Mouse (Mus musculus) liver, embryonic 14.5 days (tissue): ENCODE results near the gene 4930451I11Rik. TPM values are rescaled to one million over a fixed set of nuclear protein-coding genes. Genes with fewer than 3 reads are reported as not detected.

Experiments used
- ATAC-seq: fragments of 200-750 bp; cut with Nextera tagmentation; 2 replicates; pipeline ENCODE4 v1.8.0; 2017; ENCODE audit warnings: moderate number of reproducible peaks, mild to moderate bottlenecking, moderate library complexity; ENCODE audit not compliant: insufficient read depth
- DNase-seq, 3 experiments: peaks; one replicate each; pipeline ENCODE4 v3.0.0-alpha.2; 2012 to 2013; ENCODE audit warnings: low read depth in 3 of 3, low spot score in 3 of 3
- H3K27ac ChIP-seq: fragments of 300-500 bp; sonication (generic); 2 replicates; pipeline ENCODE4 v1.5.1; 2014; ENCODE audit warnings: moderate library complexity, mild to moderate bottlenecking, control low read depth, inconsistent platforms
- H3K27me3 ChIP-seq: fragments of 300-500 bp; sonication (generic); 2 replicates; pipeline ENCODE4 v1.6.1; 2014; ENCODE audit warnings: mild to moderate bottlenecking, low read length, moderate library complexity; ENCODE audit not compliant: control insufficient read depth, insufficient read depth
- H3K36me3 ChIP-seq: fragments of 300-500 bp; sonication (generic); replicated peaks from 2 replicates; pipeline ENCODE4 v1.6.1; 2014; ENCODE audit warnings: low read depth; ENCODE audit not compliant: control insufficient read depth, insufficient read depth
- H3K4me1 ChIP-seq, 2 experiments: fragments of 200-500 bp in 1 of 2; fragments of 300-500 bp in 1 of 2; sonication (generic) in 1 of 2; replicated peaks; 2 replicates each; pipeline ENCODE4 v1.6.1; 2012 to 2014; ENCODE audit warnings: antibody characterized with exemption in 1 of 2, inconsistent platforms in 1 of 2, low read length in 1 of 2; ENCODE audit not compliant: control insufficient read depth in 2 of 2, insufficient read depth in 2 of 2
- H3K4me2 ChIP-seq: fragments of 300-500 bp; sonication (generic); 2 replicates; pipeline ENCODE4 v1.6.1; 2014; ENCODE audit warnings: low read depth, mild to moderate bottlenecking, control low read depth, moderate library complexity
- H3K4me3 ChIP-seq, 2 experiments: fragments of 200-500 bp in 1 of 2; fragments of 300-500 bp in 1 of 2; sonication (generic) in 1 of 2; 2 replicates each; pipeline ENCODE4 v1.5.1; 2012 to 2014; ENCODE audit warnings: low read depth in 2 of 2, low read length in 2 of 2, mild to moderate bottlenecking in 2 of 2, control low read depth in 1 of 2, inconsistent platforms in 1 of 2, moderate library complexity in 1 of 2; ENCODE audit not compliant: insufficient read depth in 1 of 2
- H3K9ac ChIP-seq: fragments of 300-500 bp; sonication (generic); replicated peaks from 2 replicates; pipeline ENCODE4 v1.6.1; 2014; ENCODE audit warnings: mild to moderate bottlenecking, control low read depth, moderate library complexity
- H3K9me3 ChIP-seq: fragments of 300-500 bp; sonication (generic); 2 replicates; pipeline ENCODE4 v1.6.1; 2016; ENCODE audit warnings: low read length, mixed read lengths; ENCODE audit not compliant: control insufficient read depth
- CTCF ChIP-seq: IDR thresholded peaks from 2 replicates; pipeline ENCODE4 v1.5.1; 2016; ENCODE audit warnings: antibody characterized with exemption, low read depth, control low read depth
- EP300 ChIP-seq: IDR thresholded peaks from 2 replicates; pipeline ENCODE4 v1.6.1; 2016; ENCODE audit warnings: antibody characterized with exemption, low read depth
- WGBS: fragments of 180-500 bp; shearing (Covaris S2); extraction: QIAGEN DNeasy Blood & Tissue Kit; methylation state at CpG from one replicate; pipeline ENCODE4 v1.1.7; 2014; ENCODE audit not compliant: insufficient replicate concordance; 5-methylcytosine and 5-hydroxymethylcytosine counted together
- polyA plus RNA-seq, 2 experiments: library from polyadenylated mRNA; depleted of rRNA in 1 of 2; stranded (reverse) in 1 of 2; unstranded in 1 of 2; fragments of >200 nt; fragmentation: Nextera tagmentation in 1 of 2; extraction: Ambion mirVana in 1 of 2; gene quantifications; 2 replicates each; pipeline versions ENCODE4 v1.2.1 to v1.2.3; 2012 to 2014

The 4930451I11Rik gene
- polyA plus RNA-seq, 2 experiments: not detected

DNA sequence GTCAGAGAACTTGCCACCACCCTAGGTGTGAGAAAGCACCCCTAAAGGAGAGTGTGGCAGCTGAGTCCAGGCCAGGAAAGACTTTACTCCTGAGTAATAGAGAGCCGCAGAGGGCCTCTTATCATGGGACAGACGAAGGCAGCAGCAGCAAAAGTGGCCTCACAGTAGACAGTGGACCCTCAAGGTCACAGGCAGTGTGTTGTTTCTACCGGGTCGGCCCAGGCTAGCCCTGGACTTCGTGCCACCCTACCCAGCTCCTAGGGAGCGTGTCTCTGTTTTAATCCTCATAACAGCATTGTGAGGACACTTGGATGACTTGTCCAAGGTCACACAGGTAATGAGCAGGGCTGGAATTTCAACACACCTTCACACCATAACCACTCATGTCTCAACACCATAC lies 18.7 kb upstream of the 4930451I11Rik start:
- peaks cover 37% of the 10 kb centered on the region for H3K27me3 ChIP-seq
- peaks cover 13% of the 10 kb centered on the region for H3K36me3 ChIP-seq
- H3K4me2 ChIP-seq: no peak overlapping the region
- ATAC-seq (no peak), DNase-seq (no peak)
- 50% methylated on average over 6 of the region's 6 CpGs for WGBS
- H3K4me1 ChIP-seq: no peaks in the 10 kb centered on the region
- no peak overlapping the region for H3K27ac ChIP-seq
- TF ChIP-seq EP300 (no peak), CTCF (no peak)
- H3K9me3 ChIP-seq: no peaks in the 10 kb centered on the region
- H3K4me3 ChIP-seq: no peak overlapping the region
- H3K9ac ChIP-seq: no peak overlapping the region

GRCm38 (mm10) chr7:126848794-126849193 lies 17.4 kb upstream of the 4930451I11Rik start:
- peaks cover 37% of the 10 kb centered on the region for H3K27me3 ChIP-seq
- no peaks in the 10 kb centered on the region for H3K4me1 ChIP-seq
- no peaks in the 10 kb centered on the region for H3K9me3 ChIP-seq
- TF ChIP-seq EP300 (no peak), CTCF (no peak)
- H3K9ac ChIP-seq: no peak overlapping the region
- DNase-seq: no peak
- no peak overlapping the region for H3K4me2 ChIP-seq
- WGBS: 25% methylated on average over 10 of the region's 10 CpGs
- no peak for ATAC-seq
- no peak overlapping the region for H3K27ac ChIP-seq
- H3K4me3 ChIP-seq: no peak overlapping the region
- peaks cover 2% of the 10 kb centered on the region; the same call in 1 of the 2 replicates for H3K36me3 ChIP-seq

GRCm38 (mm10) chr7:126847421-126848398 lies 16.3 kb upstream of the 4930451I11Rik start:
- no peaks in the 10 kb centered on the region for H3K9me3 ChIP-seq
- peak overlapping the region; percentile 62 for H3K4me2 ChIP-seq
- 2% methylated on average over 61 of the region's 74 CpGs for WGBS
- ATAC-seq: no peak
- H3K27ac ChIP-seq: no peak overlapping the region
- TF ChIP-seq EP300 (no peak), CTCF (no peak)
- peak overlapping the region; percentile 28 to 30; a peak in 3 of 4 replicates for H3K4me3 ChIP-seq
- no peak for DNase-seq
- H3K27me3 ChIP-seq: peaks cover 37% of the 10 kb centered on the region
- H3K36me3 ChIP-seq: no peaks in the 10 kb centered on the region
- H3K9ac ChIP-seq: 0 out of 2 replicates have a peak overlapping the region, but pooled peaks have one; percentile 20
- H3K4me1 ChIP-seq: no peaks in the 10 kb centered on the region

DNA sequence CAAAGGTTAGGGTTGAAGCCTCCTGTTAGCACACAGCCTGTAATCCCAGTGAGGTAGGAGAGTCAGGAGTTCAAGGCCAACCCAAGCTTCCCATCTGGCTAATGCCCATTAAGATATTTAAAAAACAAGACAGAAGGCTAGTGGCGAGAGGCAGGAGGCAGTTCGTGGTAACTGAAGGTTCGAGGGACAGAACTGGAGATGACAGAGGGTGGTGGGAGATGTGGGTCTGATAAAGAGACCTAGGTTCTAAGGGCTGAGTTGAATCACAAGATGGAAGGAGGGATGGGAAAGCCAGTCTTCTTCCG lies 15.6 kb upstream of the 4930451I11Rik start, which contains the start of gene Doc2a:
Gene Doc2a, plus strand, starts transcription at position 301 of the 305 bp plus-strand sequence.
- DNase-seq (no peak), ATAC-seq (no peak)
- Histone ChIP-seq H3K27me3 (peaks cover 37% of the 10 kb centered on the region), H3K4me2 (peak within 1 kb of the TSS; percentile 62), H3K4me3 (peak within 1 kb of the TSS; percentile 28 to 30; a peak in 3 of 4 replicates), H3K27ac (no peak within 1 kb of the TSS), H3K9me3 (no peaks in the 10 kb centered on the region), H3K9ac (0 out of 2 replicates have a peak within 1 kb of the TSS, but pooled peaks have one; percentile 20), H3K36me3 (no peaks in the 10 kb centered on the region), H3K4me1 (no peaks in the 10 kb centered on the region)
- TF ChIP-seq EP300 (no peak), CTCF (no peak)
- WGBS: 25% methylated on average over 4 of the region's 4 CpGs

DNA sequence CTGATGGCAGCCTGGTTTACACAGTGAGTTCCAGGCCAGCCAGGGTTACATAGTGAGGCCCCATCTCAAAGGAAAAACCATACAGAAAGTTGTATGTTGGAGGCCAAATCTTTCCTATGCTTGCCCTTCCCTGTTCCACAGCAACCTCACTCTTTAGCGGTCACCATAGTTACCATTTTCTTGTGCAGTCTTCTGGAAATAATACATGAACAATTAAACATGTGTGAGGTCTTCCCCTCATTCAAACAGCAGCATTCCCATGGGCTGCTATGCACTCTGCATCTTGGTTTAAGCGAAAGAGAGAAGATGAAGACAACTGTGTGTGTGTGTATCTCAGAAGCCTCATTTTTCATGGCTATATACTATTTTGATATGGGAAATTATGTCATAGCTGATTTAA lies 14.1 kb upstream of the 4930451I11Rik start:
- WGBS: 72% methylated on average over 2 of the region's 2 CpGs
- no peak for TF ChIP-seq EP300
- no peak for TF ChIP-seq CTCF

More for the DNA sequence above, 14.1 kb upstream of the 4930451I11Rik start:
- Histone ChIP-seq H3K4me1 (no peaks in the 10 kb centered on the region), H3K4me2 (no peak overlapping the region), H3K9ac (no peak overlapping the region), H3K27ac (no peak overlapping the region), H3K9me3 (no peaks in the 10 kb centered on the region), H3K36me3 (no peaks in the 10 kb centered on the region), H3K4me3 (no peak overlapping the region), H3K27me3 (peaks cover 37% of the 10 kb centered on the region)
- ATAC-seq: no peak
- DNase-seq: no peak
